Mouse (Mus musculus) G1E-ER4 (cell line): ENCODE results near the gene Vipr1. TPM values are rescaled to one million over a fixed set of nuclear protein-coding genes. Genes with fewer than 3 reads are reported as not detected.

ENCODE experiments used
- GATA1 ChIP-seq: IDR thresholded peaks from one replicate; pipeline ENCODE4 v1.8.0; 2012; ENCODE audit warnings: low read length, inconsistent platforms
- polyA plus RNA-seq: library from polyadenylated mRNA; stranded (reverse); fragments of >175 nt; gene quantifications from 2 replicates; pipeline ENCODE4 v1.2.3, GENCODE M21; 2012

Vipr1 gene
- polyA plus RNA-seq, 1 experiment: not detected

DNA sequence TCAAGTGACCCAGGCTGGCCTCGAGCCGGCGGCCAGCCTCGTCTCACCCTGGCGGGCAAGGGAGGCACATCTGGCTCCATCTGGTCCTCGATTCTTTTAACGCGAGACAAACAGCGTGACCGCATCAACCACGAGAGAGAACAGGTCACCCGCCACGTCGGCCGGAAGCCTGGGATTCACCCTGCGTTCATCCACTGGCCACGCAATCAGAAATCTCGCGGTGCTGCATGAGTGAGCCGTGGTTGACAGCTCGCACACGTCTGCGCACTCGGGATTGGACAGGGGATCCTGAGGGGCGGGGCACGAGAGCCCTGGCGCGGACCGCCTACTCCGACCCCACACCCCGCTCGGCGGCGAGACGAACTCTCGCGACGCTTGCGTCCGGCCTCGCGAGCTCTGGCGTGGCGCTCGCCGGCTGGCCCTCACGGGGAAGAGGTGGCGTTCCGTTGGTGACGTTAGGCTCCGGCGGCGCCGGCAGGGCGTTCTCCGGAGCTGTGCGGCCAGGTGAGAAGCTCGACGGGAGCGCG lies 76.3 kb downstream of the Vipr1 start, which contains the start of gene Nktr:
Gene Nktr (plus strand): TSS at position 378 of the 527 bp plus-strand sequence.
- no peak for TF ChIP-seq GATA1

DNA sequence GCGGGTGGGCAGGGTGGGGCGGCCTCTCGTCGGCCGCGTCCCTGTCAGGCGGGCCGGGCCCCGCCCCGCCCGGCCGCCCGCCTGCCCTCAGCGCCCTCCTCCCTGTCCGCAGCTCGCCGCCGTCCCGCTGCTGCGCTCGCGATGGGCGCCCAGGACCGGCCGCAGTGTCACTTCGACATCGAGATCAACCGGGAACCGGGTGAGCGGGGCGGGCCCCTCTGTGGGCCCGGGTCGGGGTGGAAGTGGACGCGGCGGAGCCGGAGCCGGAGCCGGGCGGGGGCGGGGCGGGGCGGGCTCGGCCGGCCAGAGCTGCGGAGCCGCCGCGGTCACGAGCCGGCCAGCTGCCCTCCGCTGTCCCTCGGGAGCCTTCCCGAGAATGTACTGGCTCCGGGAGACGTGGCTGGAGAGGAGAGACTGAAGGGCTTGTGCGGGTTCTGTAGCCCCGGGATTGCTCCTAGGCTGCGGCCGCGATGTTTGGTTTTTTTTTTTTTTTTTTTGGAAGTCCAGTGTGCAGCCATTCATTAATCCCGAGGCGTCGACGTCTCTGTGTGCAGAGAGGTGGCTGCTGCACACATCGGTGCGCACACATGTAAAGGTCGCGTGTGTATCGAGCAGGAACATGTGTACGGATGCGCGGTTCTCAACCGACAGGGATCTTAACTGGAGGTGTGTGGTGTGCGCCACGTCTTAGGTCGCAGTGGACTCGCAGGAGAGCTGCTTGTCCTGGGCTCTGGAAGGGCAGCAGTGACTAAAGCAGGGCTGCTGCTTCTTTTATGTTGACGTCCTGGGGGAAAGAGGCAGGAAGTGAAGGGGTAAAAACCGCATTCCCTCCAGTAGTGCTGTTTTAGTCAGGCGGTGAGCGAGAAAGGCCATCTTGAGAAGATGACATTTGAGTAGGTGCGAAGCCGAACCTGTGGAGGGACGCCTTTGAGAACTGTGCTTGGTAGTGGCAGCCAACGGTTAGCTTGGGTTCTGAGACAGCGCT lies 77.1 kb downstream of the Vipr1 start:
- TF ChIP-seq GATA1: no peak

Other genes with a start within 250 kb of the Vipr1 start
- gene Cck, start 147.0 kb upstream of the Vipr1 start, polyA plus RNA-seq: not detected in 2 replicates
- not detected in 2 replicates for gene Lyzl4, start 620 bp upstream of the Vipr1 start, polyA plus RNA-seq
- gene Sec22c, start 62.8 kb downstream of the Vipr1 start, polyA plus RNA-seq: 8.3 and 10.1 TPM in 2 replicates
- gene Ss18l2, start 67.6 kb downstream of the Vipr1 start, polyA plus RNA-seq: 16.5 and 20.5 TPM in 2 replicates
- gene Nktr, start 76.5 kb downstream of the Vipr1 start, polyA plus RNA-seq: 46.9 and 72.0 TPM in 2 replicates
- gene Zfp651, start 116.6 kb downstream of the Vipr1 start, polyA plus RNA-seq: 0.23 and 0.33 TPM in 2 replicates
- not detected in 2 replicates for gene Klhl40, start 134.9 kb downstream of the Vipr1 start, polyA plus RNA-seq
- gene Hhatl, start 149.8 kb downstream of the Vipr1 start, polyA plus RNA-seq: not detected in 2 replicates
- gene Ccdc13, start 196.7 kb downstream of the Vipr1 start, polyA plus RNA-seq: 0.04 TPM in 1 of 2 replicates, not detected in the other
- 73.5 and 107 TPM in 2 replicates for gene Higd1a, start 215.6 kb downstream of the Vipr1 start, polyA plus RNA-seq